Mouse (Mus musculus): ENCODE measurements around the gene Crybb2. TPM values are rescaled to one million over a fixed set of nuclear protein-coding genes. Genes with fewer than 3 reads are reported as not detected.
"Not testable (repeated sequence)": the region's sequence is repeated elsewhere in the genome, so short reads cannot be mapped to it uniquely, and the experiment has no call there.

The Crybb2 gene
- polyA plus RNA-seq (2015; fragmentation: Nextera tagmentation; extraction: Ambion mirVana) = not detected in 2 replicates

DNA sequence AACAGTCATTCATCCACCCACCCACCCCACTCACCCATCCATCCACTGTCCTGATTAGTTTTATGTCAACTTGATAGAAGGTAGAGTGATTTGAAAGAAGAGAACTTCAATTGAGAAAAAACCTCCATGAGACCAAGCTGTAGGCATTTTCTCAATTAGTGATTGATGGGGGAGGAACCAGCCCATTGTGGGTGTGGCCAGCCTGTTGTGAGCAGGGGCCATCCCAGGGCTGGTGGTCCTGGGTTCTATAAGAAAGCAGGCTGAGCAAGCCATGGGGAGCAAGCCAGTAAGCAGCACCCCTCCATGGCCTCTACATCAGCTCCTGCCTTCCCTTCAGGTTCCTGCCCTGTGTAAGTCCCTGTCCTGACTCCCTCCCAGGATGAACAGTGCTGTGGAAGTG lies at the start of gene Crybb2:
TSS of gene Crybb2 (minus strand) at position 101 of the 400 bp plus-strand sequence.
- Histone ChIP-seq H3K4me3 (replicated peaks) (no peak within 1 kb of the TSS), H3K4me1 (replicated peaks) (no peaks in the 10 kb centered on the region), H3K9ac (no peak within 1 kb of the TSS), H3K9me3 (replicated peaks) (no peaks in the 10 kb centered on the region), H3K36me3 (no peaks in the 10 kb centered on the region), H3K27me3 (no peaks in the 10 kb centered on the region), H3K4me2 (no peak within 1 kb of the TSS), H3K27ac (no peak within 1 kb of the TSS)
- ATAC-seq (ENCODE audit: low read depth) (no peak), DNase-seq (no peak)

- peak overlapping the region; percentile 57 for H3K9ac ChIP-seq
- no peaks in the 10 kb centered on the region for H3K36me3 ChIP-seq
- WGBS (ENCODE audit: insufficient replicate concordance) = 12% methylated on average over 9 of the region's 9 CpGs
- H3K4me3 ChIP-seq (replicated peaks) = peak overlapping the region; percentile 37
- peak overlapping the region; percentile 66 for H3K4me2 ChIP-seq
- H3K4me1 ChIP-seq (replicated peaks) = peaks cover 70% of the 10 kb centered on the region
- H3K9me3 ChIP-seq (replicated peaks) = no peaks in the 10 kb centered on the region
- ATAC-seq (ENCODE audit: low read depth) (peak; percentile 6), DNase-seq (no peak)
- no peaks in the 10 kb centered on the region for H3K27me3 ChIP-seq
- H3K27ac ChIP-seq = peak overlapping the region; percentile 74
Observed at GRCm38 (mm10) chr5:113119291-113119690, 49.4 kb upstream of the Crybb2 start.

DNA sequence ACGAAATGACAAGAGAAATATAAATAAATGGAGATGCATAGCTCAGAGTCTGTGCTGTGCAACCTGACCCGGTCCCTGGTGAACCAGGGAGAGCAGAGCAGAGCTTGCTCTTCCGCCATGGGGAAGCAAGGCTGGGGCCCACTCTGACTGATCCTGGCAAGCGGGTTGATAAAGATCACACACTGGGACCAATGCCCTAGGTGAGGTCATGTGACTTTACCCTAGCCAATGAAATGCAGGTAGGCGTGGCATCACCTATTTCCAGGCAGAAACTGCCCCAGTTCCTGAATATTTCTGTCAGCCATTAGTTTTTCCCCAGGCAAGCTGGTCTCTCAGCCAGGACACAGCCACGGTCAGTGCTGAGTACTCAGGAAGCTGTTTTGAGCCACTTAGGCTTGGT lies 48.8 kb upstream of the Crybb2 start:
- DNase-seq = peak; percentile 66
- 13% methylated on average over 6 of the region's 6 CpGs for WGBS (ENCODE audit: insufficient replicate concordance)
- H3K36me3 ChIP-seq = no peaks in the 10 kb centered on the region
- peak overlapping the region; percentile 57 for H3K9ac ChIP-seq
- H3K27me3 ChIP-seq = no peaks in the 10 kb centered on the region
- peak overlapping the region; percentile 74 for H3K27ac ChIP-seq
- no peaks in the 10 kb centered on the region for H3K9me3 ChIP-seq (replicated peaks)
- H3K4me1 ChIP-seq (replicated peaks) = peaks cover 76% of the 10 kb centered on the region
- H3K4me3 ChIP-seq (replicated peaks) = peak overlapping the region; percentile 37
- ATAC-seq (ENCODE audit: low read depth) = peak; percentile 71
- peak overlapping the region; percentile 66 for H3K4me2 ChIP-seq

- Histone ChIP-seq H3K9ac (no peak overlapping the region), H3K27ac (no peak overlapping the region), H3K4me2 (no peak overlapping the region), H3K4me1 (replicated peaks) (peaks cover 80% of the 10 kb centered on the region), H3K27me3 (no peaks in the 10 kb centered on the region), H3K36me3 (no peaks in the 10 kb centered on the region), H3K9me3 (replicated peaks) (no peaks in the 10 kb centered on the region), H3K4me3 (replicated peaks) (no peak overlapping the region)
- 75% methylated on average over 5 of the region's 5 CpGs for WGBS (ENCODE audit: insufficient replicate concordance)
- ATAC-seq (ENCODE audit: low read depth) = no peak
- no peak for DNase-seq
Observed at GRCm38 (mm10) chr5:113117361-113117760, 47.4 kb upstream of the Crybb2 start.

DNA sequence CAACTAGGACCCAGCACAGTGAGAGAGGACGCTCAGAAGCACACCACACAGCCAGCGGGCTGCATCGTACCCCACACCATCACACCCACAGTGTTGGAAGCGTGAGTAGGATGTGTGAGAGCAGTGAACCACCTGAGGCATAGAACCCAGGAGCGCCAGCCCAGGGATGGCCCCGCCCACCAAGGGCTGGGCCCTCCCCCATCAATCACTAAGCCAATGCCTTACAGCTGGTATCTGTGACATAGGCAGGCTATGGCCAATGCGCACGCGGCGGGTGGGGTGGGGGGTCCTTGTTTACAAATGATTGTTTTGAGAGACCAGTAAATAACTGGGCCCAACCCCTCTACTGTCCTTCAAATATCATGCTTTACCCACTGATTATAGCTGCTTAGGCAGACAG lies 46.0 kb upstream of the Crybb2 start:
- H3K27me3 ChIP-seq = no peaks in the 10 kb centered on the region
- H3K36me3 ChIP-seq = no peaks in the 10 kb centered on the region
- H3K4me2 ChIP-seq = no peak overlapping the region
- H3K9me3 ChIP-seq (replicated peaks) = no peaks in the 10 kb centered on the region
- no peak overlapping the region for H3K27ac ChIP-seq
- H3K4me3 ChIP-seq (replicated peaks) = no peak overlapping the region
- H3K9ac ChIP-seq = no peak overlapping the region
- ATAC-seq (ENCODE audit: low read depth) (no peak), DNase-seq (no peak)
- 86% methylated on average over 10 of the region's 10 CpGs for WGBS (ENCODE audit: insufficient replicate concordance)
- H3K4me1 ChIP-seq (replicated peaks) = peaks cover 78% of the 10 kb centered on the region

GRCm38 (mm10) chr5:113114264-113115225 lies 44.6 kb upstream of the Crybb2 start:
- H3K4me2 ChIP-seq = peak overlapping the region; percentile 37
- WGBS (ENCODE audit: insufficient replicate concordance) = 9% methylated on average over 20 of the region's 20 CpGs
- DNase-seq (peak; percentile 52), ATAC-seq (ENCODE audit: low read depth) (peak; percentile 55)
- H3K9me3 ChIP-seq (replicated peaks) = no peaks in the 10 kb centered on the region
- H3K36me3 ChIP-seq = no peaks in the 10 kb centered on the region
- H3K9ac ChIP-seq = peak overlapping the region; percentile 39; the same call in 1 of the 2 replicates
- H3K4me1 ChIP-seq (replicated peaks) = peaks cover 70% of the 10 kb centered on the region
- H3K27ac ChIP-seq = peak overlapping the region; percentile 82
- H3K27me3 ChIP-seq = no peaks in the 10 kb centered on the region
- no peak overlapping the region for H3K4me3 ChIP-seq (replicated peaks)

DNA sequence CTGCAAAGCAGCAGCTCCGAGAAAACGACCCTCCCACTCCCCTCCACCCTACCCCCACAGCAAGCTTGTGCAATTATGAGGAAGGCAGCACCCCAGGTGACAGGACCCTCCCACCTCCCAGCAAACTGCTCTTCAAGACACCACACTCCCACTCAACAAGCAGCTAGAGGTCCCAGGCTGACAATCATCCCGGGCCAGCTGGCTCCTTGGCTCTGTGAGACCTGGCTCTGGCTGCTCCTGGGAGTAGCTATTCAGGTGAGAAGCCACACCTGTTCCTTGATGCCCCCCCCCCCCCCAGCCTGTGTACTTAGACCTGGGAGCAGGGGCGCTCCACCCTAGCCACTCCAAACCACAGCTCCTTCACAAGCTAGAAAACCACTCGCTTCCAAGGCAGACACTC lies 43.2 kb upstream of the Crybb2 start:
- 33% methylated on average over 5 of the region's 5 CpGs for WGBS (ENCODE audit: insufficient replicate concordance)
- Histone ChIP-seq H3K9me3 (replicated peaks) (no peaks in the 10 kb centered on the region), H3K27me3 (no peaks in the 10 kb centered on the region), H3K27ac (no peak overlapping the region), H3K4me2 (no peak overlapping the region), H3K9ac (no peak overlapping the region), H3K4me1 (replicated peaks) (peaks cover 61% of the 10 kb centered on the region), H3K4me3 (replicated peaks) (no peak overlapping the region), H3K36me3 (no peaks in the 10 kb centered on the region)
- ATAC-seq (ENCODE audit: low read depth) (no peak), DNase-seq (no peak)

DNA sequence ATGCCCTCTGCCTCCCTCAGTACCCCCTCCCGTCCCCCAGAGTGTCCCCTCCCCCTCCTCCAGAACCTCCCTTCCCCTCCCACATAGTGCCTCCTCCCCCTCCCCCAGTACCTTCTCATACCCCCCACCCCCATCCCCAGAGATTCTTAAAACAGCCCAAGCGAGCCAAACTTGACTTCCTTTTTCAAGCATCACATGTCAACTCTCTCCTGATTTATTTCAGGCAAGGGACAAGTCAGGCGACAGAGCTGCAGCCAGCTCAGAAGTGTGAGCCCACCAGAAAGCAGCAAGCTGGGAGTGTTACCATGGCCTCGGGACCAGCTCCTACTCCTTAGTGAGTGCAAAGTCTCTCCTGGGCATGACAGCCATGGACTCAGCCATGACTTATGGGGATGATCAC lies 41.4 kb upstream of the Crybb2 start:
- WGBS (ENCODE audit: insufficient replicate concordance) = 21% methylated on average over 4 of the region's 4 CpGs
- Histone ChIP-seq H3K27me3 (no peaks in the 10 kb centered on the region), H3K27ac (no peak overlapping the region), H3K9me3 (replicated peaks) (no peaks in the 10 kb centered on the region), H3K4me1 (replicated peaks) (peaks cover 68% of the 10 kb centered on the region), H3K9ac (no peak overlapping the region), H3K4me3 (replicated peaks) (no peak overlapping the region), H3K4me2 (no peak overlapping the region), H3K36me3 (no peaks in the 10 kb centered on the region)
- DNase-seq (no peak), ATAC-seq (ENCODE audit: low read depth) (no peak)

DNA sequence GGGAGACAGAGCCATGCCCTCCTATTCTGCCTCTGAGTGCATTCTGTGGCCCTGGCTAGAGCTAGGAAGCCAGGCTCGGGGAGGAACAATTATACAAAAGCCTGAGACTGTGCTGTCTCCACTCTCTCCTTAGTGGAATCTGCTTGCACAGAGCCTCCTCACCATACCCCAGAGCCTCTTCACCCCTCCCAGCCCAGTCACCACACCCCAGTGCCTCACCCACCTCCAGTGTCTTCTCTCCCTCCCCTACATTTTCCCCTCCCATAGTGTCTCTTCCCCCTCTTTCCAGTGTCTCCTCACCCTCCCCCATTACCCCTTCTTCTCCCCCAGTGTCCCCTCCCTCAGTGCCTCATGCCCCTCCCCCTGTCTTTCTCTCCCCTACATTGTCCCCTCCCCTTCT lies 41.0 kb upstream of the Crybb2 start:
- peak overlapping the region; percentile 47 for H3K27ac ChIP-seq

DNA sequence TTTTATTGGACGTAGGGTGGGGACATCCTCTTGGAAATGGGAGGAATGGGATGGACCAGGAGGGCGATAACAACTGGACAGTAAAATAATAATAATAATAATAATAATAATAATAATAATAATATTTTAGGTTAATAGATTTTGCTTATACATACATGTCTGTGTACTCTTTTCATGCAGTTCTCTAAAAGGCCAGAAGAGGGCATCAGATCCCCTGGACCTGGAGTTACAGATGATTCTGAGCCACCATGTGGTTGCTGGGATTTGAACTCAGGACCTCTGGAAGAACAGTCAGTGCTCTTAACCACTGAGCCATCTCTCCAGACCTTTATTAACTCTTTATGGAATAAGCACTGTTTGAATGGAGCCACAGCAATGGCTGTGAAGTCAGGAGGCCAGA lies 39.7 kb upstream of the Crybb2 start:
- 58% methylated on average over 2 of the region's 2 CpGs for WGBS (ENCODE audit: insufficient replicate concordance)
- DNase-seq; H3K27me3 ChIP-seq; H3K4me3 ChIP-seq (replicated peaks); H3K9ac ChIP-seq; H3K9me3 ChIP-seq (replicated peaks); ATAC-seq (ENCODE audit: low read depth); H3K4me2 ChIP-seq; H3K27ac ChIP-seq; H3K36me3 ChIP-seq: not testable (repeated sequence)
- peaks cover 53% of the 10 kb centered on the region for H3K4me1 ChIP-seq (replicated peaks)

More for the DNA sequence above, 41.0 kb upstream of the Crybb2 start:
- H3K4me1 ChIP-seq (replicated peaks) = peaks cover 66% of the 10 kb centered on the region
- no peak overlapping the region for H3K4me3 ChIP-seq (replicated peaks)
- no peak overlapping the region for H3K4me2 ChIP-seq
- 11% methylated on average over 1 of the region's 1 CpGs for WGBS (ENCODE audit: insufficient replicate concordance)
- H3K9me3 ChIP-seq (replicated peaks) = no peaks in the 10 kb centered on the region
- DNase-seq = no peak
- no peaks in the 10 kb centered on the region for H3K36me3 ChIP-seq
- peak; percentile 58 for ATAC-seq (ENCODE audit: low read depth)
- no peak overlapping the region; the same call in 1 of the 2 replicates for H3K9ac ChIP-seq
- no peaks in the 10 kb centered on the region for H3K27me3 ChIP-seq

GRCm38 (mm10) chr5:113108165-113108764 lies 38.3 kb upstream of the Crybb2 start:
- Histone ChIP-seq H3K4me2 (no peak overlapping the region), H3K27ac (peak overlapping the region; percentile 29; the same call in 1 of the 2 replicates)
- ATAC-seq (ENCODE audit: low read depth) = peak; percentile 43; the same call in 1 of the 2 replicates

More at GRCm38 (mm10) chr5:113108165-113108764, 38.3 kb upstream of the Crybb2 start:
- 58% methylated on average over 11 of the region's 11 CpGs for WGBS (ENCODE audit: insufficient replicate concordance)
- no peak for DNase-seq
- no peaks in the 10 kb centered on the region for H3K27me3 ChIP-seq
- H3K9ac ChIP-seq = no peak overlapping the region
- H3K4me3 ChIP-seq (replicated peaks) = no peak overlapping the region
- H3K9me3 ChIP-seq (replicated peaks) = no peaks in the 10 kb centered on the region
- peaks cover 39% of the 10 kb centered on the region for H3K4me1 ChIP-seq (replicated peaks)
- no peaks in the 10 kb centered on the region for H3K36me3 ChIP-seq
